Mouse (Mus musculus) liver, embryonic 11.5 days (tissue): ENCODE data around the gene Nrip3. TPM values are rescaled to one million over a fixed set of nuclear protein-coding genes. Genes with fewer than 3 reads are reported as not detected.

Source experiments
- ATAC-seq: fragments of 200-750 bp; cut with Nextera tagmentation; replicated peaks from 2 replicates; pipeline ENCODE4 v1.8.0; 2017; ENCODE audit warnings: moderate number of reproducible peaks, mild to moderate bottlenecking, moderate TSS enrichment, moderate library complexity; ENCODE audit not compliant: low FRiP score
- DNase-seq: peaks from one replicate; pipeline ENCODE4 v3.0.0-alpha.2; 2017; ENCODE audit warnings: low spot score
- H3K27ac ChIP-seq: fragments of 300-500 bp; sonication (generic); 2 replicates; pipeline ENCODE4 v1.5.1; 2014; ENCODE audit warnings: mild to moderate bottlenecking, low read depth, low read length, control low read depth
- H3K27me3 ChIP-seq: fragments of 300-500 bp; sonication (generic); replicated peaks from 2 replicates; pipeline ENCODE4 v1.6.1; 2014; ENCODE audit warnings: low read length, mixed read lengths; ENCODE audit not compliant: control insufficient read depth, insufficient read depth
- H3K36me3 ChIP-seq: fragments of 300-500 bp; sonication (generic); 2 replicates; pipeline ENCODE4 v1.6.1; 2014; ENCODE audit warnings: mild to moderate bottlenecking, low read length, moderate library complexity, mixed read lengths; ENCODE audit not compliant: control insufficient read depth, insufficient read depth
- H3K4me1 ChIP-seq: fragments of 300-500 bp; sonication (generic); replicated peaks from 2 replicates; pipeline ENCODE4 v1.6.1; 2014; ENCODE audit warnings: low read length, mixed read lengths; ENCODE audit not compliant: control insufficient read depth, insufficient read depth
- H3K4me2 ChIP-seq: fragments of 300-500 bp; sonication (generic); 2 replicates; pipeline ENCODE4 v1.6.1; 2014; ENCODE audit warnings: mild to moderate bottlenecking, control low read depth, moderate library complexity
- H3K4me3 ChIP-seq: fragments of 300-500 bp; sonication (generic); 2 replicates; pipeline ENCODE4 v1.5.1; 2014; ENCODE audit warnings: low read depth, low read length, control low read depth
- H3K9ac ChIP-seq: fragments of 300-500 bp; sonication (generic); 2 replicates; pipeline ENCODE4 v1.6.1; 2014; ENCODE audit warnings: low read depth, low read length, control low read depth
- H3K9me3 ChIP-seq: fragments of 300-500 bp; sonication (generic); 2 replicates; pipeline ENCODE4 v1.6.1; 2016; ENCODE audit warnings: low read length, inconsistent platforms, mixed read lengths; ENCODE audit not compliant: control insufficient read depth
- whole genome bisulfite sequencing: fragments of 180-500 bp; shearing (Covaris S2); extraction: QIAGEN DNeasy Blood & Tissue Kit; methylation state at CpG from one replicate; pipeline ENCODE4 v1.1.7; 2014; 5-methylcytosine and 5-hydroxymethylcytosine counted together
- polyA plus RNA-seq: library from polyadenylated mRNA; unstranded; fragments of >200 nt; fragmentation: Nextera tagmentation; extraction: Ambion mirVana; gene quantifications from 2 replicates; pipeline ENCODE4 v1.2.1, GENCODE M21; 2014

Gene Nrip3
- polyA plus RNA-seq, 1 experiment from 2014 or later, result 0.52 TPM

DNA sequence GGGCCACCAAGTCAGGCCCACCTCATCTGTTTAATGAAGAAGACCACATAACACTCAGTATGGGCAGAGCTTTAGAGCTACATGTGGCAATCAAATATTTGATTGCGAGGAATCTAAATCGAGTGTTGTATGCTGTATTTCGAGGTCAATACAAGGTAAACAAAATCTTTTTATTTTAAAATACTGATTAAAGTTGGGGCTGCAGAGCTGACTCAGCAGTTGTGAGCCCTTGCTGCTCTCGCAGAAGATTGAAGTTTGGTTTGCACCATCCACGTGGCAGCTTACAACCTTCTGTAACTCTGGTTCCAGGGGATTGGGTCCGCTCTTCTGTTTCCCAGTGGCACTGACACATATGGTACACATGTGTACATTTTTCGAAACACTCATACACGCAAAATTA lies 27.8 kb downstream of the Nrip3 start:
- Histone ChIP-seq H3K36me3 (no peaks in the 10 kb centered on the region), H3K27me3 (no peaks in the 10 kb centered on the region), H3K27ac (no peak overlapping the region), H3K4me2 (no peak overlapping the region), H3K4me3 (no peak overlapping the region), H3K4me1 (peaks cover 7% of the 10 kb centered on the region; the same call in 1 of the 2 replicates), H3K9me3 (no peaks in the 10 kb centered on the region), H3K9ac (no peak overlapping the region)
- WGBS, result 87% methylated on average over 8 of the region's 8 CpGs
- no peak for ATAC-seq
- DNase-seq, result no peak

GRCm38 (mm10) chr7:109752008-109752925 lies 29.6 kb downstream of the Nrip3 start, which contains the start of gene Tmem9b:
TSS of gene Tmem9b (minus strand) at chr7:109752875.
- Histone ChIP-seq H3K27me3 (no peaks in the 10 kb centered on the region), H3K4me1 (peaks cover 7% of the 10 kb centered on the region; the same call in 1 of the 2 replicates), H3K9ac (peak within 1 kb of the TSS; percentile 87), H3K9me3 (no peaks in the 10 kb centered on the region), H3K36me3 (no peaks in the 10 kb centered on the region), H3K4me3 (peak within 1 kb of the TSS; percentile 76), H3K27ac (peak within 1 kb of the TSS; percentile 67), H3K4me2 (peak within 1 kb of the TSS; percentile 92)
- peak; percentile 88 for ATAC-seq
- peak; percentile 88 for DNase-seq
- under 1% methylated on average over 74 of the region's 74 CpGs for WGBS

GRCm38 (mm10) chr7:109751427-109752007 lies 30.3 kb downstream of the Nrip3 start:
- H3K9ac ChIP-seq, result peak overlapping the region; percentile 87
- H3K9me3 ChIP-seq, result no peaks in the 10 kb centered on the region
- peak overlapping the region; percentile 92 for H3K4me2 ChIP-seq
- DNase-seq, result no peak
- peak; percentile 22 for ATAC-seq
- peak overlapping the region; percentile 67 for H3K27ac ChIP-seq
- no peaks in the 10 kb centered on the region for H3K36me3 ChIP-seq
- H3K4me3 ChIP-seq, result peak overlapping the region; percentile 76
- 3% methylated on average over 13 of the region's 13 CpGs for WGBS
- H3K4me1 ChIP-seq, result peaks cover 7% of the 10 kb centered on the region; the same call in 1 of the 2 replicates
- H3K27me3 ChIP-seq, result no peaks in the 10 kb centered on the region

GRCm38 (mm10) chr7:109747747-109748146 lies 34.1 kb downstream of the Nrip3 start:
- no peak overlapping the region for H3K9ac ChIP-seq
- no peak for DNase-seq
- no peak overlapping the region for H3K4me3 ChIP-seq
- no peak overlapping the region for H3K4me2 ChIP-seq
- no peaks in the 10 kb centered on the region for H3K27me3 ChIP-seq
- 68% methylated on average over 1 of the region's 1 CpGs for WGBS
- no peak overlapping the region for H3K27ac ChIP-seq
- H3K36me3 ChIP-seq, result peaks cover 4% of the 10 kb centered on the region; the same call in 1 of the 2 replicates
- H3K9me3 ChIP-seq, result no peaks in the 10 kb centered on the region
- ATAC-seq, result no peak
- H3K4me1 ChIP-seq, result peaks cover 4% of the 10 kb centered on the region; the same call in 1 of the 2 replicates

DNA sequence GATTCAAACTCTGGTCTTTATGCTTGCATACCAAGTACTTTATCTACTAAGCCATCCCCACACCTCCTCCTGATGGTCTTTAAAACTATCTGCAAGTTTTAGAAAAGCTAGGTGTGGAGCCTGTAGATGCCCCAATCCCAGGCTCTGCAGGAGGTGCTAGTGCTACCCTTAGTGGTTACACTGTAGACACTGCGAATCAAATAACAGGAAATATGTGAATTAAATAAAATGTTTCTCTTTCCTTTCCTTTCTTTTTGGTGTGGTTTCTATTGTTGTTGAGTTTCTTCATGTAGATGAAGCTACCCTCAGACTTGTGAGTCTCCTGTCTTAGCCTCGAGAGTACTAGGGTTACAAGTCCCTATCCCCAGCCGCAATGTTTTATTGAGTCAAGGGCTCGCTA lies 40.1 kb downstream of the Nrip3 start:
- Histone ChIP-seq H3K4me2 (no peak overlapping the region), H3K9ac (no peak overlapping the region), H3K9me3 (no peaks in the 10 kb centered on the region), H3K4me1 (no peaks in the 10 kb centered on the region), H3K36me3 (peaks cover 4% of the 10 kb centered on the region; the same call in 1 of the 2 replicates), H3K27me3 (no peaks in the 10 kb centered on the region), H3K27ac (no peak overlapping the region), H3K4me3 (no peak overlapping the region)
- no peak for DNase-seq
- ATAC-seq, result no peak
- 84% methylated on average over 4 of the region's 4 CpGs for WGBS

DNA sequence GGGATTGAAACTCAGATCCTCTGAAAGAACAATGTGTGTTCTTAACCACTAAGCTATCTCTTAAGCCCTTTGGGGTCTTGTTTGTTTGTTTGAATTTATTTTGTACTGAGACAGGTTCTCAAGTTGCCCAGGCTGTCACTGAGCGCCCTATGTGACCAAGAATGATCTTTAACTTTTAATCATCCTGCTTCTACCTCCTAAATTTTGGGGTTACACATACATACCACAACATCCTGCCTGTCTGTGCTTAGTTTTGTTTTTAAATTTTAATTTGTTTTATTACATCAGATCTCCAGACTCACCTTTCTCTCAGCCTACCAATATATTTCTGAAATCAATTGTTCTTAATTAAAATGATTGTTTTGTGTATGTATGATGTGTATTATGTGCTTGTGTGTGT lies 40.8 kb downstream of the Nrip3 start:
- WGBS, result 84% methylated on average over 1 of the region's 1 CpGs
- H3K27ac ChIP-seq, result no peak overlapping the region
- DNase-seq (no peak), ATAC-seq (no peak)
- no peaks in the 10 kb centered on the region for H3K9me3 ChIP-seq
- H3K27me3 ChIP-seq, result no peaks in the 10 kb centered on the region
- no peak overlapping the region for H3K4me2 ChIP-seq
- H3K4me3 ChIP-seq, result no peak overlapping the region
- no peaks in the 10 kb centered on the region for H3K4me1 ChIP-seq
- H3K9ac ChIP-seq, result no peak overlapping the region
- peaks cover 5% of the 10 kb centered on the region for H3K36me3 ChIP-seq

DNA sequence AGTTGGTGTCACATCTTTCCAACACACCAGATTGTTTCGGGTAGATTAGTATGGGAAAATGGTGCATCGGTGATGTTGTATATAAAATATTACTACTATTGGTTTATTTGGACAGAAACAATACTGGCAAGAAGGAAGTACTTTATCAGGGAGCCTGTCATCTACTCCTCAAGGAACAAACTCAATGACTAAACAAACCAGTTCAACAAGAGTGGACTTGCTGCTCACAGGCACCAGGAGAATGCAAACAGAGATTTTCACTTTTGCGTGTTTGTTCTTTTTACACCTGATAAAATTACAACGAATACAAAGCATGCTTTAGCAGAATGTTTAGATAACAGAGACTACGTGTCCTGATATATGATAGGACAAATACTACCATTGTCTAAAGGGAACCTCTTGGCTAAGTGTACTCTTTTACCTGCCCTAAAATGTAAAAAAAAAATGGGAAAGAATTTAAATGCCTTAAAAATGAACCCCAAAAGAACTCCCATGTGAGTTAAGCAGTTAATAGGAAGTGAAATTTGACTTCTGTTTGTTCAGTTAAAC lies 41.9 kb downstream of the Nrip3 start:
- Histone ChIP-seq H3K4me2 (no peak overlapping the region), H3K27me3 (no peaks in the 10 kb centered on the region), H3K9me3 (no peaks in the 10 kb centered on the region), H3K36me3 (peaks cover 4% of the 10 kb centered on the region), H3K4me1 (no peaks in the 10 kb centered on the region), H3K4me3 (no peak overlapping the region), H3K9ac (no peak overlapping the region), H3K27ac (no peak overlapping the region)
- DNase-seq (no peak), ATAC-seq (no peak)
- WGBS, result 79% methylated on average over 5 of the region's 5 CpGs

- Histone ChIP-seq H3K9me3 (no peaks in the 10 kb centered on the region), H3K4me3 (no peak overlapping the region), H3K27me3 (no peaks in the 10 kb centered on the region), H3K4me2 (no peak overlapping the region), H3K4me1 (no peaks in the 10 kb centered on the region), H3K36me3 (peaks cover 2% of the 10 kb centered on the region; the same call in 1 of the 2 replicates), H3K9ac (no peak overlapping the region), H3K27ac (no peak overlapping the region)
- ATAC-seq (no peak), DNase-seq (no peak)
- WGBS, result 84% methylated on average over 4 of the region's 4 CpGs
Observed at GRCm38 (mm10) chr7:109734806-109735205, 47.0 kb downstream of the Nrip3 start.
